Mouse (Mus musculus) fat pad, adult 2 months (tissue): ENCODE measurements at regions not wholly inside any gene's neighbourhood (a gene's known extent, or its start where the extent isn't known, plus 50 kb on each side); places are given as distances from the start of the nearest gene placed in this dataset.

ENCODE experiments used
- DNase-seq: peaks from one replicate; pipeline ENCODE4 v3.0.0-alpha.2; 2011; ENCODE audit warnings: low read depth, low spot score; ENCODE audit errors: extremely low read depth

DNA sequence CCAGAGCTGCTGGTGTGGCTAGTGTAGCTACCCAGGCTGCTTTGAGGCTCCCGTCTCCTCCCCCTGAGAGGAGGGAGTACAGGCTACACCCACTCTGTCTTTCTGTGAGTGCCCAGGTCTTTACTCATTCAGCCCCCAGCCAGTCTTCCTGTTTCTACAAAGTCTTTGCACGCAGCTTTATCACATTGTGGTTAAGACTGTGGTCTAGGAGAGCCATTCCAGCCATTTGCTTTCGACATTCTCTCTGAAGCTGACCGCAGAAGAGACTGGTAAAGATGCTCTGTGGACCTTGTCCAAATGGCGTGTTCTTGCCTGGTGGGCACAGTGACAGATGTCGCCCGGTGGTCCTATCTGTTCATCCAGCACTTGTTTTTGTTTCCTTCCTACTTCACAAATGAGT, 62.0 kb downstream of the Tpra1 start:
- no peak for DNase-seq

DNA sequence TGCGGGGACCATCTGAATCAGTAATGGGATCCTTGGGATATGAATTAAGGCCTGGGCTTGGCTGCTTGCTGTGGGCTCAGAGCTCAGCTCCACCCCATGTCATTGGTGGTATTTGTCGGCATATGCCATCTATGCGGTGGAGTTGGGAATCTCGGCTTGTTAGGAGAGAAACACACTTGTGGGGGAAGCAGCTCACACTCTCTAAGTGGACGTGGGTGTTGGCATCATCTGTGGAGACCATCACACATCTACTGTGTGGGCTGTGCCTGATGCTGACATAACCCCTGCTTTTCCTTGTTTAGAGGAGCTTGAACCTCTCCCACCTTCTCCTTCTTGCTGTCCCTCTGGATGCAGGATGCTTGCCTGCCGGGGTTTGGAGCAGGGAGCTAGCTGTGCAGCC, 62.9 kb downstream of the Tpra1 start:
- DNase-seq: no peak

DNA sequence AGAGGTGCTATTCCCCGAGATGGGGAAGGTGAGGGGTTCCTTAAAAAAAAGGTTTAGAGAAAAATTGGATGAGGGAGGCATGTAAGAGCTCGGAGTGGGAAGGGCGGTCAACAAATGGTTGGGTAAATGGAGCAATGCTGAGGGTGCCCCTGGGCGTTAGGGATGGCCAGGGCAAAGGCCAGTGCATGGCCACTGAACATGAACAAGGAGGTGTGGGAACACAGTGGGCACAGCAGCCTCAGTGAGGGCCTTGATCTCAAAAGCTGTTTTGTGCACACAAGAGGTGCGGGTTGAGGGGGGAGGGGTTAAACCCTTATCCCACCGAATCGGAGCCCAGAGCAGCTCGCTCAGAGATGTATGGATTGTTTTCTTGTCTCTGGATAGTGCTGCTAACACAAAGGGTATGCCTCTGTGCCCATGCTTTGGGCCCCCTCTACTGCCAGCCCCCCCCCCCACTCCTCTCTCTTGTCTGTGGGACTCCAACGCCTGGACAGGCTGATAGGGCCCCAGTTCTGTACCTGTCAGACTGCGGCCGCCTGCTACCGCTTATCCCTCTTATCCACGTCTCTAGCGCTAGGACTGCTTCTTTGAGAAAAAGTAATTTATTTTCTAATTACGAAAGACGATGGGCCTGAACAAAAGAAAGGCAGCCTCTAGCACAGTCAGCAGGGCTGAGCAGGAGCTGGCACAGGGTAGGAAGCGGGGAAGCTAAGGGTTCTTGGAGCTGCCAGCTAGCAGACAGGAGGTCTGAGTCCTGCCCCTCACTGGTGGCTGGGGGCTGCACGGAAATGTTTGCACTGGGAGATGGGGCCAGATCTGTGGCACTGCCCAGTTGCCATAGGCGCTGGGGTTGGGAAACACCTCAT, 63.5 kb downstream of the Tpra1 start:
- DNase-seq: no peak

DNA sequence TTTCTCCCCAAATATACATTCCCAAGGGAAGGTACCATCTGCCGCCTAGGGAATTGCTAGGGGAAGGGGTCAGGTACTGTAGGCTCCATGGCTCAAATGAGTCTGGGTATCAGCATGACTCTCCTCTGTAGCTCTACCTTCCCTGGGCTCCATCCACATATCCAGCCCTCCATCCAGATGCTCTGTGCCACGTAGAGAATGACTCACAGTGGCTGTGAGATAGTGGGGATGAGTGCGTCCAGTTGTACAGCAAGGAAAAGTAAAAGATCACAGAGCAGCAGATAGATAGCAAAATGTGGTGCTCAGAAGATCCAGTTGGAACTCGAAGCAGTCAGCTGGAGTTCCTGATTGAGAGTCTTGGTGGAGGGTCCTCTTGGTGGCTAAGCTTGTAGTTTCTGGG, 64.5 kb downstream of the Tpra1 start:
- no peak for DNase-seq

DNA sequence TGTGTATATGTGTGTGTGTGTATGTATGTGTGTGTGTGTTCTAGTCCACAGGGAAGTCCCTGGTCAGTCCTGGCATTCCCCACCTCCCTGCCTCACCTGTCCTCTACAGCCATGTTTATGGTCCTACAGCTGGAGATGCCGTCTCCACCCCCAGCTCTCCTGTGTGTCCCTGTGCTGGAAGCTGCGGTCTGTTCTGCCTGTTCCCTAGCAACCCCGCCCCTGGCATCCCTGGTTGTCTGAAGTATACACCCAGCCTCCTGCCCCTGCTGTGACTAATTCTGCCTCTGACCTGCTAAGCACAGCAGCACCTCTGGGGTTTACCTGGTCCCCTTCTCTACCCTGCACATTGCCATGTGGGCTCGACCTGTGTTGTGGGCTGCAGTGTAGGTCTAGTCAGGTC, 66.8 kb downstream of the Tpra1 start:
- DNase-seq: no peak

DNA sequence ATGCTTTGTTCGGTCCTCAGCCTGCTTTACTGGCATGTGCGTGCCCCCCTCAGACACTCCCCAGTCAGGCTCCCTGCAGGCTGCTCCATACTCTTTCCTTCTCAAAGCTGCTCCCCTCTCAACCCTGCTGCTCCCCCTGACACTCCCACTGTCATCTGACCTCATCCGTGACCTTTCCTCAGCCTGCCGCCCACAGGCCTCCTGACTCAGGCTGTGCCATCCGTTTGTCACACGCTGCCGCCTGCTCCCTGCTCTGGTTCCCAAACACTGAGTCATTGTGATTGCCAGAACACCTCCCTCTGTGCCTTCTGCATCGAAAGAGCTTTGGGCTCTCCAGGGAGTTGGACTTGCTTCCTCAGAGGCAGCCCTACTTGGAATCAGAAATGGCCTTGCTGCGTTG, 69.7 kb downstream of the Tpra1 start:
- DNase-seq: no peak

DNA sequence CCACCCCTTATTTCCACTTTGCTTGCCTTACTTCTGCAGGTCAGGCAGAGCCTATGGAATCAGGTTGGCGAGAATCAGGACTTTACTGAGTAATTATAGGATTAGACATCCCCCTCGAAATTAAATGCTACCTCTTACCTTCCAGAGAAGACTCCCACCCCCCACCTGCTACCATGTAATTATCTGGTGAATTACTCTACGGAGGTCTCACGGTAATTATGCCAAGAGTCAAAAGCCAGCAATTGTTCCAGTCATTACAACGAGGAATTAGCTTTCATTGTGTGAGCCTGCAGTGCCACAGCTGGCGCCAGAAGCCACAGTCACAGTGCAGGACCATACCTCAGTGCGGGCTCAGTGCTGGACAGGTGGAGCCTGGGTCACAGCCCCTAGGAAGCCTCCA, 72.4 kb downstream of the Tpra1 start:
- no peak for DNase-seq

DNA sequence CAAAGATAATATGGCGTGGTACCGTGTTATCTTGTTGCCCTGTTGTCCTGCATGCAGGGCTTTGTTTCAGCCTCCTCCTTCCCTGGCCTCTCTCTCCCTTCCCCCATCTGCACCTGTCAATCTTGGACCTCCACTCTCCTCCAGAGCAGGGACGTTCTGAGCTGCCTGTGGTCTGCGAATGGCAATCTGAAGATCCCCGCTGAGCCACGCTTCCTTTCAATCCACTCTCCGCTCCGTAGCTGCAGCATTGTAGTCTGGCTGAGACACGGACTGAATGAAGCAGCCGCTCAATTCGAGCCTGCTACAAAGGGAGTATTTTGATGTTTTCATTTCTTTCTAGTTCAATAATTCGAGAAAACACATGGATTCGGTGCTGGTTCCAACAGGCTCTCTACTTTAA, 74.5 kb downstream of the Tpra1 start:
- DNase-seq: no peak

DNA sequence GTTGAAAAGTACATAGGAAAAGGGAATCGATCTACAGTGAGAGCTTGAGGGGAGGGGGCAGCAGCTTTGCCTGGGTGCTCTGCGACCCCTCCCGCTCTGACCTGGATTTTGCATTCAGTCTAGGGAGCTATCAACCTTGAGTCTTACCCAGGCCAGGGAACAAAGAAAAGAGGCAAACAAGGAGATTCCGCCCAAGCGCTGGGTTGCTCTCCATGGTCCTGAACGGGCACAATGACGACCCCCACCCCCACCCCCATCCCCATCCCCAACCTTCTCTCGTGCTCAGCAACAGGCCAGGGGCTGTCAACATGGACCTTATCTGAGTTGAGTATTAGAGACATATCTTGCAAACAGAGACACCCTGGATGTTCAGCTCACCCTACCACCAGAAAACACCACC, 74.9 kb downstream of the Tpra1 start:
- no peak for DNase-seq

DNA sequence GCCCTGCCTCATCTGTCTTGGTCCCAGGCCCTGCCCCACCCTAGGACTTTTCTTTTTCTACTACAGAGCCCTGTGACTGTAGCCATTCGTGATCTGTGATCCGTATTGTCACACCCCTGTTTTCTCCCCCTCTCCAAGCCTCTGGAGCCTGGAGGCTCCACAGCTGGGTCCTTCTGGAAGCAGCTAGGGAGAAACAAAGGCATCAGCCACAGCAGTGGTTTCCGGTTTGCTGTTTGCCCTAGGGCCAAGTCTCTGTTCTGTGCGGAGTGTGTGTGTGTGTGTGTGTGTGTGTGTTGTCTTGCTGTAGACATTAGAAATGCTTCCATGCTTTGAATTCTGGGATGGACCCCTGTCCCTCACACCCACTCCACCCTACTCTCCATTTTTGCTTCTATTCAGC, 76.9 kb downstream of the Tpra1 start:
- no peak for DNase-seq

DNA sequence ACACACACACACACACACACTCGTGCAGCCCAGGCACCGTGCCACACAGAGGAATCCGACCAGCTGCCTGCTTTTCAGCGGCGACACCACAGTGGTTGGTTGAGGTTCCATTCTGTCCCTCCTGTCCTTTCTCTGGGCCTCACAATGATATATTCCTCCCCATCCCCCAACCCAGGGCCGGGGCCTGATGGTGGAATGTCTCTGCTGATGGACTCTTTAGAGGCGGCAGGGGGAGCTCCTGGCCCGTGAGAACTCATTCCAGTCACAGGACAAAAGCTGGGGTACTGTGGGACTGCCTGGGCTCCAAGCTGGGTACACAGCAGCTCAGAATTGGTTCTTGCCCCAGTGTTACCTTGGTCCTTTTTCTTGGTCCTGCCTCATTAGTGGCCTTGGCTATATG, 78.1 kb downstream of the Tpra1 start:
- no peak for DNase-seq

DNA sequence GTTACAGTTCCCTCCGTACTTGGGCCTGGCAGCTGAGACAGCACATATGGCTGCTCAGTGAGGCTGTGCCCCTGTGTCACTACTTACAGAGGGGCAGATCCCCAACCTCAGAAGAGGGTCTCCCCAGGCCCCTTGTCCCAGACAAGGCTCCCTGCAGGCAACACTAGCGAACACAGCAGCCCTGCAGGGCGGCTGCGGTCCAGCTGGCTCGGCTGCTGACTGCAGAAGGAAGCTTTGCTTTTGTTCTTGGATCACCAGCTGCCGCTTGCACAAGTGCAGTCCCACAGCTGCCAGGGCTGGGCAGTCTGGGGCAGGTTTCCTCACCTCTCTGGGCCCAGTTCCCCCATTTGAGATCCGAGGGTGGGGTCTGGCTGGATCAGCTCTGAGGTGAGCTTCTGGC, 79.5 kb downstream of the Tpra1 start:
- no peak for DNase-seq

DNA sequence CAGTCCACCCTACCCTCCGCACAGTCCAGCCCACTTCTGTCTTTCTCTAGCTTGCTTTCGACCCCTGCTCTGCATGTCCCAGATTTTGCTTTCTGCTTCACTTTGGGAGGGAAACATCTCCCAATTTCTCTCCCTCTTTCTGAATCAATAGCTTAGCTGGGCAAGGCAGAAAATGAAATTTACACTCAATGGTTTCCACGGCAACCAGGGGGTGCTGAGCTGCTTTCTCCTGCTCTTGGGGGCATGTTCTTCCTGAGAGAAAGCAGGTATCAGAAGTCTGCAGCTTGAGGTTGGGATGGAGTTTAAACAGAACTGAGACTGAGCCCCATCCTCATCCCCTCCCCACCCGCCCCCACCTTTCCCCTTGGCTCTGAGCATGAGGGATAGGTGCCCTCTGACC, 82.1 kb downstream of the Tpra1 start:
- DNase-seq: no peak

DNA sequence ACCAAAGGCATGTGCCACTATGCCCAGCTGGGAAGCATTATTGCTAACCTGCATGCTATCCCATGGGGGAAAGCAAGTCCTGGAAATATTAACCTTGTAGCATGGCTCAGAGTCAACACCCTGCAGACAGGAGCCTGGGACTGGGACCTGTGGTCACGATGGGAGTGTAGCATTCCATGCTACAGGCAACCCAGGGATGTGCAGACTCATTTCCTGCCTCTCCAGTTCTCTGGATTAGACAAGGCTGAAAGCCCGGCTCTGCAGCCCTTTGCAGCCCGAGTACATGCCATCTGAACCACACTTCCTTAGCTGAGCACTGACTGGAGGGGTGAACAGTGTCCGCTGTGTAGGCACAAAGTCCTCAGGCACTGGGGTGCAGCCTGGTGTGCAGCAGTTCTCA, 82.8 kb downstream of the Tpra1 start:
- DNase-seq: no peak

DNA sequence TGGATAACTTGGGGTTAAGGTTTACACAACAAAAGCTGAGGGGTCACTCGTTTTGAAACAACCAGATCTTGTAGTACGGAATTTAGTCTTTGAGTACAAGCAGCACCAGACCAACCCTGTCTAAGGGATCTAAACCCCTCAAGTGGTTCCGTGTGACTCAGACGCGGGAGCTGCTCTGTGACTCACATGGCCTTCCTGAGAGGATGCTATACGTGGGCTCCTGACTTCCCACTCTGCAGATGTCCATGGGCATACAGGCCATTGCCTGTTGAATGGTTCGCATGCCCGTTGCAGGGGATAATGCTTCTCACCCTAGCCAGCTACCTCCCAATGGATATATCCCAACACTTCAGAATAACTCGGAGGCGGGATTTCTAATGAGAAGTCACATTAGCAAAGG, 86.5 kb downstream of the Tpra1 start:
- DNase-seq: no peak

DNA sequence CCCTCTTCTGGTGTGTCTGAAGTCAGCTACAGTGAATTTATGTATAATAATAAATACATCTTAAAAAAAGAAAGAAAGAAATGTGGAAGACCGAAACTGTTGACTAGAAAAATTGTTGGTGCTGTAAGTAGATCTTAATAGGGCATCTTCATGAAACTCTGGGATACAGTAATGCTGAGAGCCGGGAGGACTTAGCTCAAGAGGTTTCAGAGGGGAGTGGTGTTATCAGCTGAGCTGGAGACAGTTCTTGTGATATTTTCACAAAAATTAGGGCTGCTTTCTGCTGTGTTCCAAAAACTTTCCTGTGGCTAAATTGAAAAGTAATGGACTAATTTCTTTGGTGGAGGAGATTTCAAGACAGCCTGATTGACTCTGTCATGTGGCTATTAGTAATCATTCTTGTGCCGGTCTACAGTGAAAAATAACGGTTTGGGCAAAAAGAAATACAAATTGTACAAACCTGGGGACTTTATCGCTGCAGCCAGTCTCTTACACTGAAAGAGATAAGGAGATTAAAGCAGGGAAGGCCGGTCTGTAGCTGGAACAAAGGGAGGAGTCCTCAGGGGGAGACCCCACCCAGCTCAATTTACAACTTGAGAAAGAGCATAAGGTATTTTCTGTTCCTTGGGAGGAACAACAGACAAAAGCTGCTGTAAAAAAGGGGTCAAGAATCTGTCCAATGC, 87.7 kb downstream of the Tpra1 start:
- DNase-seq: no peak

DNA sequence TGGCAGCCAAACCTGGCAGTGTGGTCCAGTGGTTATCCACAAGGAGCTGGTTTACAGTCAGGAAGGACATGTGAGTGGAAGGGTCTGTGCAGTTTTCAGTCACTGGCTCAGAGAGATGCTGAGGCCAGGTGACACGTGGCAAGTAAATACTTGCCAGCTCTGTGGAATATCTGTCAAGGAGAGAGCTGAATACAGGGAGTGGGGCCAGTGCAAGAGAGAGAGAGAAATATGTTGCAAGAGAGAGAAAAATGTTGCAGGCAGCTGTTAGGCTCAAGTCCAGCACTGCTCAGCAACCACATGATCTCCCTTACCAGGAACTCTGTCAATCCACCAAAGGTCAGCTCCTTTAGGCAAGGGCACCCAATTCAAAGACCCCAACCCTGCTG, 88.2 kb downstream of the Tpra1 start:
- no peak for DNase-seq

DNA sequence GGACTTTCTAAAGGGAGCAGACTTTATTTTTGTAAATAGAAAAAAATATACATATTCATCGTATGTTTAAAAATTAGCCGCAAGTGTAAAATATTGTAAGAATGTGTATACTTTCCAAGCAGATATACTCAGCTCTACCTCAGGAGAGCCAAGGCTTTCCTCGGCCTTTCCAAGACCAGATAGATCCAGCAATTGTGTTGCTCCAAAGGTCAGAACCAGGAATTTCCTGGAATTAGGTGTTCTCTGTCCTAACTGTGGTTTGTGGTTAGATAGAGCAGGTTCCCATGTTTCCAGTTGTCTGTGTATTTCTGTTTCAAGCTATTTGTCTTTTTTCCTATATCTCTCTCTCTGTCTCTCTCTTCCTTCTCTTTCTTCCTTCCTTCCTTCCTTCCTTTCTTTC, 93.0 kb downstream of the Tpra1 start:
- no peak for DNase-seq

DNA sequence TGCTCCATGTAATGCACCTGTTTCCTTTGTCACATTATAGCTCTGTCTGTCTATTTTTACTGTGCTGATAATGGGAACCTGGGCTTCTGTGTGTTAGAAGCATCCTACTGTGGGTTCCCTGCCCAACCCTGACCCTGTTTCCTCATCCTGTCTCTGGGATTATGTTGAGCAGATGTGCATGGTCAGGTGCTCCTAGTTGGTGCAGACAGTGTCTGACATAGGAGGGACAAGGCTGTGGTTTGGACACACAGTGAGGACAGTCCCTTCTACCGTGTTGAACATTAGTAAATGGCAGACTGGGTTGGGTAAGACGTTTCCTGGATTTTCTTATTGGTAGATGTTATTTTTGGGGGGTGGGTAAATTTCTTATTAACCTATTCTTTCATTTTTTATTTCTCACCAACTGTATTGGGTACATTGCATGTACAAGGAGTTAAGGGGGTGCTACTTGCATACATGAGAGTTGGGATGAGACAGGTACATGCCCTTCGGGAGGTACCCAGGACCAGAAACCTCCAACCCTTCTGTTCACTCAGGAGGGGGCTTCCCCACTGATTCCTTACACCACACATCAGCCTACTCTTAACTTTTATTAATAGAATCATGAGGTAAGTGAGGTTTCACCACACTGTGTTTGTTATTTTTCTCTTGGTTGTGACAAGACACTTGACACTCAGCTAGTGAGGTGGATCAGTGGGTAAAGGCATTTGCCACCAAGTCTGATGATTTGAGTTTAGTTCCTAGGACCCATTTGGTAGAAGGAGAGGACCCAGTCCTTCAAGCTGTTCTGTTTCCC, 97.1 kb downstream of the Tpra1 start:
- no peak for DNase-seq

DNA sequence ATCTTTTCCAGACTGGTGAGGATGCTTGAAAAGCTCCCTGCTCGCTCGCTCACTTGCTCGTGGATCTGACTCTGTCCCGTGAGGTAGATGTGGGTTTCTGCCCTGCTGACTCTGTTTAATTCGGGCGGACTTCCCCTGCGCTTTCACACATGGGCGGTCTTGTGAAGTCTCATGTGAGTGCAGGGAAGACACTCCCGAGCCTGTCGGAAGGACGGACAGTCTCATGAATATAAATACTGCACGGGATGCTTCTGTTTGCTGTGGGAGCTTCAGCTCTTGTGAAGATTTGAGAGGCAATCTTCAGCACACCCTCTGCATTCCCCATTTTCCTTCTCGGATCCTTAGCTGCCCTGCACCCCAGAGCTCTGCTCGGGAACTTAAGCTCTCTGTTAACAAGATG, 98.3 kb downstream of the Tpra1 start:
- no peak for DNase-seq

DNA sequence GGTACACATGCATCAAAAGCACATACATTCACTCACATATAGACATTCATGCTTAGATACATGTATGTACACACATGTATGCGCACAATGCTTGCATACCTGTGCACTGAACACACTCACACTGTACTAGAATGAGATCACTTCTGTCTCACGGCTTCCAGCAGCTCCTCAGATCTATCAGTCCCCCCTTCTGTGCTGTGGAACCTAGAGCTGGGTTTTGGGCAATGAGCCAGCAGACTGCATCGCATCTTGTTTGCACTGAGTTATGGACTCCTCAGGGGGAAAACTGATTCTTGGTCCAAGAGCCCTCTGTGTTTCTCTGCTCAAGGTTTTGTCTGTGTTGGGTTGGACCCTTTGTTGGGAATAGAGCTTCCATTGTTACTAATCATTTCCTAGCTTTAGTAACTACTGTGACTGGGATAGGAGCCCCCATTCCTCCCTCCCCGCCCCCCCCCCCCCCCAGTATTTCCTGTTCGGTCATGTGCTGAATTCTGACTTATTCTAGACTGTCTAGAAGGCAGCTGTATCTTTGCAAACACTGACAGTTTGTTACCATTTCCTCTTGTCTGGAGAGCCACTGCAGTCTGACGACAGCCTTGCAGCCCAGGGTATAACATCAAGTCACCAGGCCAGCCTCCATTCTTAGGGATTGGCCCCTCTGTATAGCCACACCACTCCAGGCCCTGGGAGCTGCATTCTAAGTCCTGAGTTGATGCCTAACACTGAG, 101.3 kb downstream of the Tpra1 start:
- DNase-seq: no peak
